Mouse (Mus musculus) heart, embryonic 15.5 days (tissue): ENCODE results near the gene Frmpd2. TPM values are rescaled to one million over a fixed set of nuclear protein-coding genes. Genes with fewer than 3 reads are reported as not detected.

Experiments
- polyA plus RNA-seq: library from polyadenylated mRNA; unstranded; fragments of >200 nt; fragmentation: Nextera tagmentation; extraction: Ambion mirVana; gene quantifications from 2 replicates; pipeline ENCODE4 v1.2.1, GENCODE M21; 2015

The Frmpd2 gene
- polyA plus RNA-seq, 1 experiment from 2014 or later, result 0.03 TPM

Other genes starting within 250 kb of the Frmpd2 start
- 9.7 and 12.0 TPM in 2 replicates for gene Mapk8, start 24.5 kb upstream of the Frmpd2 start, polyA plus RNA-seq
- 0.05 and 0.15 TPM in 2 replicates for gene Ptpn20, start 117.5 kb downstream of the Frmpd2 start, polyA plus RNA-seq